Mouse (Mus musculus) embryonic facial prominence, embryonic 11.5 days (tissue): ENCODE measurements at regions not wholly inside any gene's neighbourhood (a gene's known extent, or its start where the extent isn't known, plus 50 kb on each side); places are given as distances from the start of the nearest gene placed in this dataset.

Experiments used
- ATAC-seq: fragments of 200-750 bp; cut with Nextera tagmentation; replicated peaks from 2 replicates; pipeline ENCODE4 v1.8.0; 2017; ENCODE audit warnings: low read depth; ENCODE audit not compliant: insufficient number of reproducible peaks, low FRiP score, low TSS enrichment
- DNase-seq: peaks from one replicate; pipeline ENCODE4 v3.0.0-alpha.2; 2015; ENCODE audit warnings: low spot score
- H3K27ac ChIP-seq: fragments of 300-500 bp; sonication (generic); replicated peaks from 2 replicates; pipeline ENCODE4 v1.5.1; 2014; ENCODE audit warnings: mild to moderate bottlenecking, low read depth, low read length, control low read depth
- H3K27me3 ChIP-seq: fragments of 300-500 bp; sonication (generic); 2 replicates; pipeline ENCODE4 v1.6.1; 2014; ENCODE audit warnings: mild to moderate bottlenecking, low read length, moderate library complexity, mixed read lengths; ENCODE audit not compliant: control insufficient read depth, insufficient read depth
- H3K36me3 ChIP-seq: fragments of 300-500 bp; sonication (generic); replicated peaks from 2 replicates; pipeline ENCODE4 v1.6.1; 2014; ENCODE audit warnings: low read depth, mild to moderate bottlenecking, low read length, moderate library complexity, mixed read lengths; ENCODE audit not compliant: control insufficient read depth, insufficient read depth
- H3K4me1 ChIP-seq: fragments of 300-500 bp; sonication (generic); 2 replicates; pipeline ENCODE4 v1.6.1; 2014; ENCODE audit warnings: low read length, mixed read lengths; ENCODE audit not compliant: control insufficient read depth, insufficient read depth
- H3K4me2 ChIP-seq: fragments of 300-500 bp; sonication (generic); 2 replicates; pipeline ENCODE4 v1.6.1; 2014; ENCODE audit warnings: low read depth, mild to moderate bottlenecking, control low read depth, low read length, moderate library complexity
- H3K4me3 ChIP-seq: fragments of 300-500 bp; sonication (generic); 2 replicates; pipeline ENCODE4 v1.5.1; 2014; ENCODE audit warnings: low read depth, low read length, control low read depth
- H3K9ac ChIP-seq: fragments of 300-500 bp; sonication (generic); replicated peaks from 2 replicates; pipeline ENCODE4 v1.6.1; 2014; ENCODE audit warnings: mild to moderate bottlenecking, control low read depth, low read length
- H3K9me3 ChIP-seq: fragments of 300-500 bp; sonication (generic); replicated peaks from 2 replicates; pipeline ENCODE4 v1.6.1; 2016; ENCODE audit warnings: mild to moderate bottlenecking, low read length, inconsistent platforms, mixed read lengths; ENCODE audit not compliant: control insufficient read depth
- WGBS: fragments of 180-500 bp; shearing (Covaris S2); extraction: QIAGEN DNeasy Blood & Tissue Kit; methylation state at CpG from one replicate; pipeline ENCODE4 v1.1.7; 2014; 5-methylcytosine and 5-hydroxymethylcytosine counted together

DNA sequence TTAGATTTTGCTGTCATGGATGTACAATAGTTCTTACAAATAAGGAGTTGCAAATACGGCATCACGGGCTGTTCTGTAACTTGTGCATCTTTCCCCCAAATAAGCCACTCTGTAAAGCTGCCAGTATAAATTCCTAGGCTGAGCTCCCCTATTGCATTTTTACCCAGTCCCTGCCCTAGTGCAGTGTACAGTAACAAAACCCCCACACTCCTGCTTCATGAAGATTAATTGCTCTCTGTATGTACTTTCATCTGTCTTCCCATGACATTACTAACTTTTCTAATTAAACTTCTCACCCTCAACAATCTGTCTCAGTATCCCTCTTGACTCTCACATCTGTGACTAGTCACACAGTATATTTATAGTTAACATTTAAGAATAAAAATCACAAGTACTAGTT lies 73.4 kb downstream of the Tm4sf1 start:
- ATAC-seq (no peak), DNase-seq (no peak)
- Histone ChIP-seq H3K27me3 (no peaks in the 10 kb centered on the region), H3K27ac (no peak overlapping the region), H3K4me1 (no peaks in the 10 kb centered on the region), H3K9me3 (no peaks in the 10 kb centered on the region), H3K36me3 (no peaks in the 10 kb centered on the region), H3K9ac (no peak overlapping the region), H3K4me2 (no peak overlapping the region), H3K4me3 (no peak overlapping the region)
- 96% methylated on average over 2 of the region's 2 CpGs for WGBS

DNA sequence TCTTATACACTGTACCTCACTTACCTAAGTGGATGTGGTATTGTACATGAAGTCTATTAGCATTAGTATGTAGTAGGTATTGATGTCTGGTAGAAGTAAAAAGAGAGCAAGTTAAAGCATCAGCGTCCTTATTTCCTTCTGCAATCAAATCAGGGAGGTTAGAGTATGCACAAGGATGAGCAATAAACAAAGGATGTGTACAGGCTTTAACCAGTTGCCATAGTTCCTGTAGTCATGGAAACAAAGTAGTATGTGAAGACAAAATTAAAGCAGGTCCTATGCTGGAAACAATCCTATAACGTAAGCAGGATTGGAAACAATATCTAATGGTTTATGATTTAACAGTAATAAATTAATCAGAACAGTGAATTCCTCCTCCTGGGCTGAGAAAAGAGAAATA lies 78.0 kb downstream of the Tm4sf1 start:
- WGBS: 75% methylated on average over 2 of the region's 2 CpGs
- H3K4me3 ChIP-seq: no peak overlapping the region
- H3K36me3 ChIP-seq: no peaks in the 10 kb centered on the region
- no peak for ATAC-seq
- H3K9me3 ChIP-seq: no peaks in the 10 kb centered on the region
- no peaks in the 10 kb centered on the region for H3K27me3 ChIP-seq
- no peak for DNase-seq
- H3K27ac ChIP-seq: no peak overlapping the region
- H3K4me2 ChIP-seq: no peak overlapping the region
- no peak overlapping the region for H3K9ac ChIP-seq
- no peaks in the 10 kb centered on the region for H3K4me1 ChIP-seq

DNA sequence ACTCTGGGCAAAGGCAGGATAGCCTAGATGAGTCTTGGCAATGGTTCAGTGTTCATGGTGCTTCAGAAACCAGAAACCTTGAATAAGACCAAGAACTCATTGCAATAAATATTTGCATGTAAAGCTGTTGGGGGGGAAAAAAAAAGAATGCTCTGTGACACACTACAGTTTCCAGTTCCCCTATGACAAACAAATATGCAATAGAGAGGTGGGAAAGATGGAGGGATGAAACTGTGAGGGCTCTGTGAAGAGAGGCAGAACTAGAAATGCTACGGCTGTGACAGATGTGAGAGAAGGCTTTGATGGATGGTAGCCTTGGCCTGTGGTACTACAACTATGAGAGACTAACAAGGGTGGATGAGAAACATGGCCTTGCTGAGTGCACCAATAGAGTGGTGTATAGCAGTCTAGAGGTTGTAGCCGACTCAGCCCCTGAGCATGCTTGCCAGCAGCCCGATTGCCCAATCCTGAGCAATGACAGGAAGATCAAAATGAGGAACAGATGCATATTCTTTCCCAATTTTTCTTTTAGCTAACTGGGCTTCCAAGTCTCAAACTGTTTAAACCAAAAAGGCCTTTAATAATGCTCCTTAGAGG lies 79.4 kb downstream of the Tm4sf1 start:
- H3K4me2 ChIP-seq: no peak overlapping the region
- no peak overlapping the region for H3K27ac ChIP-seq
- no peaks in the 10 kb centered on the region for H3K9me3 ChIP-seq
- ATAC-seq (no peak), DNase-seq (peak; percentile 9)
- no peaks in the 10 kb centered on the region for H3K36me3 ChIP-seq
- H3K9ac ChIP-seq: no peak overlapping the region
- WGBS: 59% methylated on average over 3 of the region's 3 CpGs
- H3K4me3 ChIP-seq: no peak overlapping the region
- H3K27me3 ChIP-seq: no peaks in the 10 kb centered on the region
- H3K4me1 ChIP-seq: no peaks in the 10 kb centered on the region

DNA sequence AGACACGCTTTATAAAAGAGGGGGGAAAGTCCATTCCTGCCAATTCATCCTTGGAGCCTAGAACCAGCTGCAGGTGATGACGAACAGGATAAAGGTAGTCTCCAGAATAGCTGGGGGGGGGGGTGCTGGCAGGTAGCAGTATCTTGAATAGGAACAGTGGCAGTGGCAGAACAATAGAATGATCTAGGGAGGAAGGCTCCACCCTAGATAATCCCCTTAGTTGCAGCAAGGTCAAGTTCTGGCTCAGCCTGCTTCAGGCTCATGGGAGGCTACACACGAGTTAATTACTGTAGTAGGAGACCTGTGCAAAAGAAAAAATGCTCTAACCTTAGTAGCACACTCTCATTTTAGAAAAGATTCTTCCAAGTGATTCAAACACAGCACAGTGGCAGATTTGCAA lies 83.4 kb downstream of the Tm4sf1 start:
- Histone ChIP-seq H3K9me3 (no peaks in the 10 kb centered on the region), H3K27me3 (no peaks in the 10 kb centered on the region), H3K4me1 (no peaks in the 10 kb centered on the region), H3K4me3 (no peak overlapping the region), H3K27ac (no peak overlapping the region), H3K9ac (no peak overlapping the region), H3K4me2 (no peak overlapping the region), H3K36me3 (no peaks in the 10 kb centered on the region)
- ATAC-seq (no peak), DNase-seq (no peak)
- 59% methylated on average over 3 of the region's 3 CpGs for WGBS

DNA sequence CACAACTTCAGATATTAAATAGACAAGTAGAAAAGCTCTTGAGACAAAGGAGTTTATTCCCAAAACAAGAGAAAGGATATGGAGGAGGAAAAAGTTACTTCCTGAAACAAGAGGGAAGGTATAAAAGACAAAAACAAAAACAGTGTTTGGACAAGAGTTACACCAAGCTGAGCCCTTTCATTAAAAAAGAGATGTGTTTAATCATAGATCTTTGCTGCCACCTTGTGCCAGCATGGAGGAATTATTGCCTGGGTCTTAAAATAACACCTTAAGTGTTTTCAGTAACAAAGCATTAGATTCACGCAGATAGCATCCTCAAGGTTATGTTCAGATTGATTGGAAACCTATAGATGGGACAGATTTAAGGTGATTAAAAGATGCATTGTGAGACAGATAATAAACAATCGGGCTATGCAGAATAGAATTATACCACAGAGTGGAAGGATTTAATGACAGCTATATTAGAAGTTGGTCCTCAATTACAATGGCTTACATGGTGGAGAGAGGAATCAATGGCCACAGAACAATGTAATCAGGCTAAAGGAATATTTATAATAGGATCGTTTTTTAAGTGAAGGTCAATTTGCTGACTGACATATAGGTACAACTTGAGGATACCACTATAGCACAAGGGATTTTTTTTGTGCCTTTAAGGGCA lies 97.6 kb downstream of the Tm4sf1 start:
- Histone ChIP-seq H3K4me3 (no peak overlapping the region), H3K36me3 (no peaks in the 10 kb centered on the region), H3K27ac (no peak overlapping the region), H3K27me3 (no peaks in the 10 kb centered on the region), H3K4me2 (no peak overlapping the region), H3K9ac (no peak overlapping the region), H3K4me1 (no peaks in the 10 kb centered on the region), H3K9me3 (no peaks in the 10 kb centered on the region)
- DNase-seq (peak; percentile 77), ATAC-seq (no peak)
- WGBS: 29% methylated on average over 3 of the region's 3 CpGs

DNA sequence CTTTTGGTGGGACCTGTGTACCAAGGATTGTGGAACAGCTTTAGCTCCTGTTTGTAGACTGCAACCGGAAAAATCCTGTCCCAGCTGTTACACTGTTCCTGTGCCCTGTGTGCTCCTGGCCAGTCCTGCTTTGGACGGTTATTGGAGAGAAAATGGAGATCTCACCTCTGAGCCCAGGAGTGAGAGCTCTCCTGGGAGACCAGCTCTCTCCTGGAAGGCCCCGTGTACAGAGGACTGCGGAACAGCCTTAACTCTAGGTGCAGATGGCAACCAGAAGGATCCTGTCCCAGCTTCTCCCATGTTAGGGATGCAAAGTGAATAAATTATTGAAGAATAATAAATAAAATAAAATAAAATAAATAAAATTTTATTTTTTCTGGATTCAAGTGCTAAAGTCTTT lies 98.4 kb downstream of the Tm4sf1 start:
- 77% methylated on average over 4 of the region's 4 CpGs for WGBS
- Histone ChIP-seq H3K9me3 (no peaks in the 10 kb centered on the region), H3K9ac (no peak overlapping the region), H3K4me3 (no peak overlapping the region), H3K4me1 (no peaks in the 10 kb centered on the region), H3K27me3 (no peaks in the 10 kb centered on the region), H3K27ac (no peak overlapping the region), H3K36me3 (no peaks in the 10 kb centered on the region), H3K4me2 (no peak overlapping the region)
- ATAC-seq (0 out of 2 replicates have a peak, but pooled peaks have one; percentile 59), DNase-seq (no peak)

DNA sequence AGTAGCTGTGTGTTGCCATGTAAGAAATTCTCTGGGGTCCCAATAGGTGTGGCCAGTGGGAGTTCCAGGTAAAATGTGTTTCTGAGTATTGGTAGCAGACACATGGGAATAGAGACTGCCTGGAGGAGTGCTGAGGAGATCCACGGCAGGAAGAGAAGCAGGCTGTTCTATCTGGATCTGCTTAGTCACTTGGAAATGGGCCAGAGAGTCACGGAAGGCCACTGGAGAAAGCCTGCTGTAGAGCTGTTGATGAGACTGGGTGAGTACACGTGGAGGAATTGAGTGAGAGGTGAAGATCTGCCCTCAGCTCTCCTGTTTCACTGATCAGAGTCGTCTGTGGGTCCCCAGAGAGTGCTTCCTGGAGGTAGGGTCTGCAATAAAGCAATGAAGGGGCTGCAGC lies 120.2 kb downstream of the Tm4sf1 start:
- H3K9me3 ChIP-seq: no peaks in the 10 kb centered on the region
- no peak overlapping the region for H3K4me3 ChIP-seq
- no peaks in the 10 kb centered on the region for H3K4me1 ChIP-seq
- H3K27me3 ChIP-seq: no peaks in the 10 kb centered on the region
- 54% methylated on average over 4 of the region's 4 CpGs for WGBS
- H3K4me2 ChIP-seq: no peak overlapping the region
- ATAC-seq (no peak), DNase-seq (no peak)
- no peak overlapping the region for H3K27ac ChIP-seq
- H3K36me3 ChIP-seq: no peaks in the 10 kb centered on the region
- no peak overlapping the region for H3K9ac ChIP-seq

DNA sequence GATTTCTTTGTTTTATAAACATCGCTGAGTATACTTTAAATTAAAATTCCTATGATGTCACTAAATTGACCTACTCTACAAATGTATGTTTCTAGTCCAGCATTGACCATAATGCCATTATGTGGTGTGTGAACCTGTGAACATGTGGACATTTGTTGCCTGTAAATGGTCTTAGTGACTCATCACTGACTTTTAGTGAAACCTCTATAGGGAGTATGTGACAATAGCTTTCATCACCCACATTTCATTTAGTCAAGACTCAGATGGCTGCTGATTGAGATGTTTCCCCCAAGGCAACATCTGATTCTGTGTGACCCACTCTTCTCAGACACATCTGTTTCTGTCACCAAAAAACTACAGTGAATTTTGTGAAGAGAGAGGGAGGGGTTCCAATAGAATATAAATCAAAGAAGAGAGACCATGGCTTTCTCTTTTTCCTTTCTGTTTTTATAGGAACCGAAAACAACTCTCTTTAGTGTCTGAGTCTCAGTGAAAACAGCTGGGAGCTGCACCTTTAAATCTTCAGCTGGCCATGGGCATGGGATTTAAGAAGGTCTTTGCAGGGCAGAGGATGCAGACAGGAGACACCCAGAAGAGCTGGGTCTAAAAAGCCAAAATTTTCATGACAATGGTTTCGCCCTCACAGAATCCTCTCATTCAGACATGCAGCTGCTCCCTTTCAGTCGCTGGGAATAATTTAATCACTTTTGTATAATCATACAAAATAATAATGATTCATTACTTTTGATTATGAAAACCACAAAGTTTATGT lies 148.4 kb downstream of the Tm4sf1 start:
- ATAC-seq (no peak), DNase-seq (no peak)
- Histone ChIP-seq H3K27me3 (no peaks in the 10 kb centered on the region), H3K4me2 (no peak overlapping the region), H3K27ac (no peak overlapping the region), H3K4me3 (no peak overlapping the region), H3K36me3 (no peaks in the 10 kb centered on the region), H3K9ac (no peak overlapping the region), H3K9me3 (no peaks in the 10 kb centered on the region), H3K4me1 (no peaks in the 10 kb centered on the region)
- 54% methylated on average over 4 of the region's 4 CpGs for WGBS
